Mouse (Mus musculus): ENCODE data around the gene Kctd13.

Gene Kctd13

GRCm38 (mm10) chr7:126941801-126942200 is 13.1 kb downstream of the Kctd13 start:
- in situ Hi-C loops (cut with MboI, MseI) = no loop called here

GRCm38 (mm10) chr7:126946530-126946929 is 17.9 kb downstream of the Kctd13 start:
- in situ Hi-C loops (cut with MboI, MseI) = no loop called here

- in situ Hi-C loops (cut with MboI, MseI) = no loop called here
Measured at GRCm38 (mm10) chr7:126948626-126949025, 19.9 kb downstream of the Kctd13 start.

GRCm38 (mm10) chr7:126949403-126949792 is 20.7 kb downstream of the Kctd13 start, which contains the start of gene Asphd1:
Gene Asphd1, minus strand, starts transcription at chr7:126949582.
- in situ Hi-C loops (cut with MboI, MseI) = no loop called here

- in situ Hi-C loops (cut with MboI, MseI) = loop anchor here (5.0 kb wide), 1 partner anchor 118 kb away; the partner anchor contains the start of gene 4930451I11Rik
Measured at GRCm38 (mm10) chr7:126949793-126950646, 21.3 kb downstream of the Kctd13 start, which contains the start of gene Sez6l2. Gene Sez6l2, plus strand, starts transcription at chr7:126950563.

DNA sequence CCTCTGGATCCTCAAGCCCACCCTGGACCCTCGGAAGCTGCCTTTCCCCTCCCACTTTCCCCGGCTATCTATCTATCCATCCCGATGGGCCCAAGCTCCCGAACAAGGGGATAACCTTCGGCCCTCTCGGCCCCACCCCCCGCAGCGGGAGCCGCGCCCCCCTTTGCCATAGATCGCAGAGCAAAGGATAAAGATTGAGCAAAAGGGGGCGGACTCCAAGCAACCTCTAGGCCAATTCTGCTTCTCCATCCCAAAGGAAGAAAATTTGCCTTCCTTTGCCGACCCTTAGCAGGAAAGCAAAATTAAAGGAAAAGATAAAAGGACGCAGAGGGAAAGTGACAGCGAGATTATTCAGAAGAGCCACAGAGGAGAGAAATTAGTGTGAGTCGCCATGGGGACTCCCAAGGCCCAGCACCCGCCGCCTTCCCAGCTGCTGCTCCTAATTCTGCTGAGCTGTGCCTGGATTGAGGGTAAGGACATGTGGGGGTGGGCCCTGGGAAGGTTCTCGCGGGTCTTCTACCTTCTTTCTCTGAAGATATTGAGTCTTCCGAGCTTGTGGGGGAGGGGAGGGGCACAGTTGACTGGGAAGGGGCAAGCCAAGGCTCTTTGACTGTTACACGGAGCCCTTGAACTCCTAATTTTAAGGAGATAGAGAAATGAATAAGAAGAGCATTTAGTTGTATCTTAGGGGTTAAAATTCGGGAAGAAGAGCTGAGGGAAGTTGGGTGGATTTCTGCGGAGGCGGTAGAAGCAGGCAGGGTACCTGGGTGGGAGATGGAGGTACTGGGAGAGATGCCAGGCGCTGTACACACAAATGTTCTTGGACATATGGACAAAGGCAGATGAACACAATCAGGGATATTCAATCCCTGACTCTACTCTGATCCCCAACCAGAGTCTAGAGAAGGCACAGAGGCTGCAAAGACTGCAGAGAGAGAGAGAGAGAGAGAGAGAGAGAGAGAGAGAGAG is 22.3 kb downstream of the Kctd13 start:
- in situ Hi-C loops (cut with MboI, MseI) = loop anchor here (5.0 kb wide), 1 partner anchor 119 kb away; the partner anchor contains the start of gene 4930451I11Rik

GRCm38 (mm10) chr7:126951741-126952140 is 23.1 kb downstream of the Kctd13 start:
- in situ Hi-C loops (cut with MboI, MseI) = loop anchor here (5.0 kb wide), 1 partner anchor 119 kb away; the partner anchor contains the start of gene 4930451I11Rik

GRCm38 (mm10) chr7:126952646-126953045 is 24.0 kb downstream of the Kctd13 start:
- in situ Hi-C loops (cut with MboI, MseI) = loop anchor here (5.0 kb wide), 1 partner anchor 120 kb away; the partner anchor contains the start of gene 4930451I11Rik

GRCm38 (mm10) chr7:126955125-126955524 is 26.4 kb downstream of the Kctd13 start:
- in situ Hi-C loops (cut with MboI, MseI) = no loop called here

GRCm38 (mm10) chr7:126959780-126960179 is 31.1 kb downstream of the Kctd13 start:
- in situ Hi-C loops (cut with MboI, MseI) = no loop called here

DNA sequence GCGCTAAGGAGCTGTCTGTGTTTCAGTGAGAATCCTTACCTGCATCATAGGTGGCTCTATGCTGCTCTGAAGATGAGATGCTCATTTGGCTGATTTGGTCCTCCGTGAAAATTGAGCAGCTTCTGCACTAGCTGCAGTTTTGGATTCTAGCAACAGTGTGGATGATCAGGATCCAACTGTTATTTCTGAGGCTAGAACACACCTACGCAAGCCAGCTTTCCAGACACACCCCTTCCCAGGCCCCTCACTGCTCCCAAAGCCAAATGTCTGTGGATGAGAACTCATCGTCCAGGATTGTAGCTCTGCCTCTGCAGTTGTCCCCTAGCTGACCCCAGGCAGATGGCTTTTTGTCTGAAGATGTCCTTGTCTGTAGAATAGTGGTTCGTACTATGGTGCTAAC is 32.4 kb downstream of the Kctd13 start:
- in situ Hi-C loops (cut with MboI, MseI) = no loop called here

DNA sequence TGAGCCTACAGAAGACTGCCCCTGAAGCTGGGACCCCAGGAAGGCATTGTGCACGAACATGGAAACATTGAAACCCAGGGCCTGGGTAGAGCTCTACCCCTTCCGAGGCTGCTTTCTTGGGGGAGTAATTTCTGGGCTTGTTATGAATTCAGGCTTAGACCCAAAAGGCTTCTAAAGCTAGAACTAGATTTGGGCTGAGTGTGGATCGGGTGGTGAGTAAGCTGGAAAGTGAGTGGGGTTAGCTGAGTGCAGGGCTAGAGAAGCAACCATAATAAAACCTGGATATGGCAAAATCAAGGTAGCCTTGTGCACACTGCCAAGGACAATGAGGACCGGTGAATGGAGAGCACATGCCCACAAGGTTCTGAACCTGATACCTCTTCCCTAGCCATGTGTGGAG is 33.3 kb downstream of the Kctd13 start:
- in situ Hi-C loops (cut with MboI, MseI) = no loop called here

- in situ Hi-C loops (cut with MboI, MseI) = no loop called here
Measured at GRCm38 (mm10) chr7:126963548-126964286, 35.0 kb downstream of the Kctd13 start.

DNA sequence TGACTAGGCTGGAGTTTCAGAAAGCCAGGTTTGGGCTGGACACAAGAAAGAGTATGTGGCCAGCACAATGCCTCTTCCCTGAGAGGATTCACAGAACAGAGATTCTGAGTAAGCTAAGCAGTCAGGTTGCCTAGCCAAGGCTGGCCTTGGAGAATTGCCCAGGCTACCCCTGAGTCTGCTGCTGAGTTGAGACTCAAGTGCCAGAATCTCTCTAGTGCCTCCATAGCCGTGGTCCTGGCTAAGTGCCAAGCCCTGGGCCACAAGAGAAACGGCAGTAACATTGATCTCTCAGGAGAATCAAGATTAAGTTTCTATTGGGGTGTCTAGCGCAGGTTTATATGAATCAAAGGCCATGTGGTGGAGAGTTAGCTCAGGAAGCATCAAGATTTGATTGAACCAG is 36.9 kb downstream of the Kctd13 start:
- in situ Hi-C loops (cut with MboI, MseI) = no loop called here

DNA sequence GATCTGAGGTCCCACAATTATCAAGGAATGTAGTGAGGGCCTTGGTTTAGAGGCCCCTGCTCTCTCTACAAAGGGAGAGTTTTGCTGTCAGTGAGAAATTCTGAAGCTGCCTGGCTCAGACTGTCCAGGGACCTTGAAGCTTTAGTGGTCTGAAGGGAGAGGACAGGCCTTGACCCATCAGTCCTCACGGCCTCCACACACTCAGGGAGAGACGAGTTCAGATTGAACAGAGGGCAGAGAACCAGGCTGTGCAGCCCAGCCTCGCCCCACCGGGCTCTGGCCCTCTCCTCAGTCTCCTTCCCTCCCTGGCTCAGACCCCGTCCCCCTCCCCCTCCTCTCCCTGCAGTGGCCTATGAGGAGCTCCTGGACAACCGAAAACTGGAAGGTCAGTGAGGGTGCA is 38.7 kb downstream of the Kctd13 start:
- in situ Hi-C loops (cut with MboI, MseI) = no loop called here

DNA sequence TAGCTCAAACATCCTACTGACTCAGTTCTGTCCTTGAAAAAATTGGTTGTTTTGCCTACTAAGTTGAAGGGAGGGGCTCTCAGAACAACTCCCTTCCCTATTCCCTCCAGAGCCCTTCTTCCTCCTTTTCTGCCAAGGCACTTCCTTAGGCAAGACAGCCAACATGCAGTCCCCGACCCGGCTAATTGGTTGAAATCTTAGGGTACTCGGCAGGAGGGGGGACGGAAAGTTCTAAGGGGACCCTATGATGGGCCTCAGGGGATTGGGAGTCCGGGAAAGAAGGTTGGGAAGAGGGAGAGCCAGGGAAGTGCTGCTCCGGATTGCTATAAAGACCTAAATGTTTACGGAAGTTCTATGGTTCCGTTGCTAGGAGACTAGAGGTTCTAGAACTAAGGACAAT is 46.8 kb downstream of the Kctd13 start:
- in situ Hi-C loops (cut with MboI, MseI) = no loop called here

GRCm38 (mm10) chr7:126975893-126975949 is 47.0 kb downstream of the Kctd13 start, which contains the start of gene Cdipt:
Gene Cdipt, plus strand, starts transcription at chr7:126975914.
- in situ Hi-C loops (cut with MboI, MseI) = no loop called here

GRCm38 (mm10) chr7:126975950-126976866 is 47.5 kb downstream of the Kctd13 start, which contains the start of gene Cdiptos:
Gene Cdiptos, minus strand, starts transcription at chr7:126976098.
- in situ Hi-C loops (cut with MboI, MseI) = no loop called here

- in situ Hi-C loops (cut with MboI, MseI) = no loop called here
Measured at GRCm38 (mm10) chr7:126976878-126977459, 48.3 kb downstream of the Kctd13 start.

DNA sequence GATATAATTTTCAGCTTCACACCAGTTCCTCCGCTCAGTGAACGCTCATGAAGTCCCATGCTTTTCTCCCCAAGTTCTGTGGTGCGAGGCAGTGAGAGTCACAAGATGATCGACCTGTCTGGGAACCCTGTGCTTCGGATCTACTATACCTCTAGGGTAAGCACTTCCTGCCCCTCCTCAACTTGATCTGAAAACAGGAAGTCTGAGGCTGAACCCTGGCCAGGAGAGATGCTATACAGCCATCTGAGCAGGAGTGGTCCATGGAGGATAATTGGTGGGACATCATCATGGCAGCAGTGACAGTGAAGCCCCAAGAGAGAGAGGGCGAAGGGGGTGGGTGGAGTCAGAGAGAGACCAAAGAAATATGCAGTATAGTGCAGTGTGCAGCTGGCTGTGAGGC is 50.2 kb downstream of the Kctd13 start:
- in situ Hi-C loops (cut with MboI, MseI) = no loop called here

All from regulatory T cell (primary cell).